8 mouse cellular contexts compared by ENCODE assay signal in genomic region chr8:71629096-71629697, GRCm38 (mm10). TPM values are rescaled to one million over a fixed set of nuclear protein-coding genes. Genes with fewer than 3 reads are reported as not detected.
DNase-seq lines count a peak whose midpoint lies in the region; ATAC-seq lines count a peak whose summit lies in the region.

No protein-coding gene starts in this region.

- H3K27ac ChIP-seq in brown adipose tissue, adult 24 weeks (replicated peaks; ENCODE audit: low read depth, low read length) = peak overlapping the region; percentile 57
- peak overlapping the region in 1 of 2 experiments; percentile 80; a peak in 2 of 4 replicates for H3K27ac ChIP-seq in heart, embryonic 14.5 days (replicated peaks in 1 of 2; ENCODE audit: control insufficient read depth in 1 of 2, insufficient read depth in 1 of 2, low read depth in 2 of 2, low read length in 2 of 2)
- H3K27ac ChIP-seq in liver, embryonic 13.5 days = peak overlapping the region; percentile 13; the same call in 1 of the 2 replicates
- H3K27ac ChIP-seq in stomach, embryonic 16.5 days (ENCODE audit: low read length) = peak overlapping the region; percentile 72

- peak overlapping the region; percentile 80 for H3K4me2 ChIP-seq in heart, embryonic 14.5 days (ENCODE audit: low read length)
- peak overlapping the region; percentile 87 for H3K4me2 ChIP-seq in liver, embryonic 13.5 days
- peak overlapping the region; percentile 98 for H3K4me2 ChIP-seq in stomach, embryonic 16.5 days (ENCODE audit: low read depth, low read length)

- WGBS in heart, embryonic 14.5 days = under 1% methylated on average over 55 of the region's 55 CpGs
- WGBS in liver, embryonic 13.5 days (ENCODE audit: insufficient replicate concordance) = under 1% methylated on average over 55 of the region's 55 CpGs
- under 1% methylated on average over 55 of the region's 55 CpGs for WGBS in stomach, embryonic 16.5 days

- peak overlapping the region; percentile 68 for H3K9ac ChIP-seq in heart, embryonic 14.5 days (ENCODE audit: low read length)
- H3K9ac ChIP-seq in liver, embryonic 13.5 days = peak overlapping the region; percentile 69
- H3K9ac ChIP-seq in stomach, embryonic 16.5 days (ENCODE audit: low read length) = peak overlapping the region; percentile 75

- peaks cover 19% of the 10 kb centered on the region for H3K4me1 ChIP-seq in brown adipose tissue, adult 24 weeks (ENCODE audit: control insufficient read depth, insufficient read depth, insufficient read length, low read length)
- peaks cover 19 to 23% of the 10 kb centered on the region in 2 experiments; a peak in 3 of 4 replicates for H3K4me1 ChIP-seq in heart, embryonic 14.5 days (ENCODE audit: control insufficient read depth in 2 of 2, insufficient read depth in 2 of 2, low read length in 2 of 2)
- peaks cover 44% of the 10 kb centered on the region for H3K4me1 ChIP-seq in liver, embryonic 13.5 days (replicated peaks)
- H3K4me1 ChIP-seq in stomach, embryonic 16.5 days (ENCODE audit: control insufficient read depth, insufficient read depth, low read length) = peaks cover 20% of the 10 kb centered on the region

- peaks cover 24% of the 10 kb centered on the region for H3K27me3 ChIP-seq in heart, embryonic 14.5 days (ENCODE audit: control insufficient read depth, insufficient read depth, low read length)
- peaks cover 45% of the 10 kb centered on the region for H3K27me3 ChIP-seq in liver, embryonic 13.5 days
- peaks cover 4% of the 10 kb centered on the region; the same call in 1 of the 2 replicates for H3K27me3 ChIP-seq in stomach, embryonic 16.5 days (ENCODE audit: control insufficient read depth, insufficient read depth, low read length)

- ATAC-seq in heart, embryonic 14.5 days (ENCODE audit: insufficient number of reproducible peaks, insufficient read depth, low FRiP score, low read depth) = peak; percentile 80
- ATAC-seq in liver, embryonic 13.5 days (ENCODE audit: low read depth) = peak; percentile 78
- ATAC-seq in stomach, embryonic 16.5 days (ENCODE audit: insufficient read depth, low FRiP score) = peak; percentile 90

- peak overlapping the region; percentile 75 for H3K4me3 ChIP-seq in brown adipose tissue, adult 24 weeks (ENCODE audit: insufficient read depth, low read depth, low read length)
- H3K4me3 ChIP-seq in heart, embryonic 14.5 days (ENCODE audit: control insufficient read depth in 1 of 2, insufficient read depth in 1 of 2, low read depth in 1 of 2, low read length in 2 of 2) = peak overlapping the region; percentile 41 to 45
- peak overlapping the region; percentile 62 for H3K4me3 ChIP-seq in liver, embryonic 13.5 days (replicated peaks)
- H3K4me3 ChIP-seq in stomach, embryonic 16.5 days (replicated peaks; ENCODE audit: low read length) = peak overlapping the region; percentile 62

- peaks cover 8% of the 10 kb centered on the region for H3K9me3 ChIP-seq in heart, embryonic 14.5 days (ENCODE audit: control insufficient read depth, low read length)
- H3K9me3 ChIP-seq in liver, embryonic 13.5 days (replicated peaks) = no peaks in the 10 kb centered on the region
- no peaks in the 10 kb centered on the region for H3K9me3 ChIP-seq in stomach, embryonic 16.5 days (replicated peaks; ENCODE audit: control insufficient read depth, low read length)

- DNase-seq in B cell, adult 2 months = peak; percentile 95 to 97
- peak; percentile 16 for DNase-seq in fat pad, adult 2 months (ENCODE audit: extremely low read depth, low read depth, low spot score)
- DNase-seq in kidney, postnatal 14 days = peak; percentile 96
- DNase-seq in liver, embryonic 13.5 days = peak; percentile 90
- peak; percentile 95 for DNase-seq in neural tube, embryonic 10.5 days (ENCODE audit: extremely low spot score, low spot score)

- peaks cover 20% of the 10 kb centered on the region for H3K36me3 ChIP-seq in heart, embryonic 14.5 days (ENCODE audit: control insufficient read depth, insufficient read depth, low read length)
- H3K36me3 ChIP-seq in liver, embryonic 13.5 days = peaks cover 14% of the 10 kb centered on the region
- 0 out of 2 replicates have a peak, but pooled peaks cover 4% of the 10 kb centered on the region for H3K36me3 ChIP-seq in stomach, embryonic 16.5 days (ENCODE audit: control insufficient read depth, insufficient read depth, low read length)

RNA-seq across cellular contexts. Expression of gene Colgalt1, which starts 18.4 kb away (rescaled TPM):
- polyA plus RNA-seq in brown adipose tissue, adult 24 weeks (2012; ENCODE audit: insufficient read depth, insufficient read length, missing spikeins) = 15.1 and 20.1 TPM in 2 replicates
- polyA plus RNA-seq in heart, embryonic 14.5 days (2014; fragmentation: Nextera tagmentation; extraction: Ambion mirVana) = 58.1 and 61.6 TPM in 2 replicates
- 21.4 and 21.9 TPM in 2 replicates for polyA plus RNA-seq in liver, embryonic 13.5 days (2015; fragmentation: Nextera tagmentation; extraction: Ambion mirVana)
- polyA plus RNA-seq in stomach, embryonic 16.5 days (2015; fragmentation: Nextera tagmentation; extraction: Ambion mirVana) = 60.1 and 69.2 TPM in 2 replicates

RNA-seq across cellular contexts. Expression of gene Fam129c, which starts 31.7 kb away (rescaled TPM):
- 1.5 TPM in 1 of 2 replicates, not detected in the other for polyA plus RNA-seq in brown adipose tissue, adult 24 weeks (2012; ENCODE audit: insufficient read depth, insufficient read length, missing spikeins)
- 1.4 and 1.5 TPM in 2 replicates for polyA plus RNA-seq in heart, embryonic 14.5 days (2014; fragmentation: Nextera tagmentation; extraction: Ambion mirVana)
- 0.28 and 0.80 TPM in 2 replicates for polyA plus RNA-seq in liver, embryonic 13.5 days (2015; fragmentation: Nextera tagmentation; extraction: Ambion mirVana)
- 3.2 and 4.0 TPM in 2 replicates for polyA plus RNA-seq in stomach, embryonic 16.5 days (2015; fragmentation: Nextera tagmentation; extraction: Ambion mirVana)

RNA-seq across cellular contexts. Expression of gene Pgls, which starts 37.2 kb away (rescaled TPM):
- polyA plus RNA-seq in brown adipose tissue, adult 24 weeks (2012; ENCODE audit: insufficient read depth, insufficient read length, missing spikeins) = 181 and 189 TPM in 2 replicates
- 199 and 201 TPM in 2 replicates for polyA plus RNA-seq in heart, embryonic 14.5 days (2014; fragmentation: Nextera tagmentation; extraction: Ambion mirVana)
- 104 and 110 TPM in 2 replicates for polyA plus RNA-seq in liver, embryonic 13.5 days (2015; fragmentation: Nextera tagmentation; extraction: Ambion mirVana)
- 200 and 206 TPM in 2 replicates for polyA plus RNA-seq in stomach, embryonic 16.5 days (2015; fragmentation: Nextera tagmentation; extraction: Ambion mirVana)

RNA-seq across cellular contexts. Expression of gene Unc13a, which starts 42.4 kb away (rescaled TPM):
- 0.32 and 1.6 TPM in 2 replicates for polyA plus RNA-seq in brown adipose tissue, adult 24 weeks (2012; ENCODE audit: insufficient read depth, insufficient read length, missing spikeins)
- polyA plus RNA-seq in heart, embryonic 14.5 days (2014; fragmentation: Nextera tagmentation; extraction: Ambion mirVana) = 0.38 and 0.89 TPM in 2 replicates
- polyA plus RNA-seq in liver, embryonic 13.5 days (2015; fragmentation: Nextera tagmentation; extraction: Ambion mirVana) = 0.20 TPM in 2 replicates
- polyA plus RNA-seq in stomach, embryonic 16.5 days (2015; fragmentation: Nextera tagmentation; extraction: Ambion mirVana) = 1.1 and 1.2 TPM in 2 replicates

RNA-seq across cellular contexts. Expression of gene Jak3, which starts 46.9 kb away (rescaled TPM):
- 13.9 and 14.6 TPM in 2 replicates for polyA plus RNA-seq in brown adipose tissue, adult 24 weeks (2012; ENCODE audit: insufficient read depth, insufficient read length, missing spikeins)
- 5.9 and 6.3 TPM in 2 replicates for polyA plus RNA-seq in heart, embryonic 14.5 days (2014; fragmentation: Nextera tagmentation; extraction: Ambion mirVana)
- 5.7 and 6.1 TPM in 2 replicates for polyA plus RNA-seq in liver, embryonic 13.5 days (2015; fragmentation: Nextera tagmentation; extraction: Ambion mirVana)
- polyA plus RNA-seq in stomach, embryonic 16.5 days (2015; fragmentation: Nextera tagmentation; extraction: Ambion mirVana) = 9.3 and 9.5 TPM in 2 replicates

Comparison
In these comparisons a context has a peak if more than half of its experiments do, and no peak if none do; other contexts are left out.
1. DNase-seq: peak in every context shown above with its lines; median percentile 96 in B cell, adult 2 months; 96 in kidney, postnatal 14 days; 95 in neural tube, embryonic 10.5 days; 90 in liver, embryonic 13.5 days; 16 in fat pad, adult 2 months.